Mouse (Mus musculus) kidney, postnatal 4 days (tissue): ENCODE measurements around the gene Usp21.
"Not testable (repeated sequence)": the region's sequence is repeated elsewhere in the genome, so short reads cannot be mapped to it uniquely, and the experiment has no call there.

ENCODE experiments used
- DNase-seq, 2 experiments: peaks; one replicate each; pipeline ENCODE4 v3.0.0; 2021; ENCODE audit warnings: mixed read lengths in 2 of 2

The Usp21 gene

GRCm38 (mm10) chr1:171287136-171288081, at the start of gene Usp21:
Usp21 (minus strand) TSS chr1:171287991.
- DNase-seq = peak; percentile 95 to 97

GRCm38 (mm10) chr1:171330216-171330560, 42.4 kb upstream of the Usp21 start:
- no peak for DNase-seq

- peak; percentile 87 to 93 for DNase-seq
Measured at GRCm38 (mm10) chr1:171329433-171330215, 41.8 kb upstream of the Usp21 start.

GRCm38 (mm10) chr1:171328839-171329432, 41.1 kb upstream of the Usp21 start, which contains the start of gene Dedd:
Dedd (plus strand) TSS chr1:171329145.
- peak; percentile 90 to 95 for DNase-seq

GRCm38 (mm10) chr1:171328244-171328643, 40.5 kb upstream of the Usp21 start:
- DNase-seq = peak in 1 of 2 experiments; percentile 21

- not testable (repeated sequence) for DNase-seq
Measured at GRCm38 (mm10) chr1:171326588-171326987, 38.8 kb upstream of the Usp21 start.

- no peak for DNase-seq
Measured at GRCm38 (mm10) chr1:171325571-171325970, 37.8 kb upstream of the Usp21 start.

- peak; percentile 22 to 27 for DNase-seq
Measured at GRCm38 (mm10) chr1:171322012-171322411, 34.2 kb upstream of the Usp21 start.

GRCm38 (mm10) chr1:171321415-171321814, 33.6 kb upstream of the Usp21 start:
- DNase-seq = peak in 1 of 2 experiments; percentile 27

- no peak for DNase-seq
Measured at GRCm38 (mm10) chr1:171320151-171320550, 32.4 kb upstream of the Usp21 start.

- peak; percentile 19 to 43 for DNase-seq
Measured at GRCm38 (mm10) chr1:171319748-171320147, 32.0 kb upstream of the Usp21 start.

GRCm38 (mm10) chr1:171309321-171309720, 21.5 kb upstream of the Usp21 start:
- DNase-seq = no peak

- DNase-seq = not testable (repeated sequence)
Measured at GRCm38 (mm10) chr1:171306157-171306556, 18.4 kb upstream of the Usp21 start.

- DNase-seq = no peak
Measured at GRCm38 (mm10) chr1:171298226-171298625, 10.4 kb upstream of the Usp21 start.

GRCm38 (mm10) chr1:171295063-171295402, 7.2 kb upstream of the Usp21 start:
- DNase-seq = no peak

GRCm38 (mm10) chr1:171294298-171295062, 6.7 kb upstream of the Usp21 start, which contains the start of gene Ufc1:
Ufc1 (minus strand) TSS chr1:171295024.
- peak; percentile 83 to 91 for DNase-seq

GRCm38 (mm10) chr1:171293906-171294297, 6.1 kb upstream of the Usp21 start:
- DNase-seq = no peak

- no peak for DNase-seq
Measured at GRCm38 (mm10) chr1:171293351-171293750, 5.6 kb upstream of the Usp21 start.

GRCm38 (mm10) chr1:171288328-171288727, 537 bp upstream of the Usp21 start:
- DNase-seq = no peak

GRCm38 (mm10) chr1:171286517-171286916, 1.3 kb downstream of the Usp21 start:
- DNase-seq = no peak

GRCm38 (mm10) chr1:171285096-171285892, 2.5 kb downstream of the Usp21 start:
- DNase-seq = no peak
